Mouse (Mus musculus) CH12.LX (cell line): ENCODE results near the gene Nup153. TPM values are rescaled to one million over a fixed set of nuclear protein-coding genes. Genes with fewer than 3 reads are reported as not detected.

Source experiments
- DNase-seq: peaks from one replicate; pipeline ENCODE4 v3.0.0-alpha.2; 2013; ENCODE audit errors: extremely low read depth
- H3K27ac ChIP-seq: 2 replicates; pipeline ENCODE4 v1.5.1; 2012; ENCODE audit warnings: low read depth, mild to moderate bottlenecking, control low read depth, moderate library complexity; ENCODE audit not compliant: insufficient read depth
- H3K27me3 ChIP-seq: replicated peaks from 2 replicates; pipeline ENCODE3; 2012; ENCODE audit warnings: inconsistent platforms
- H3K36me3 ChIP-seq, 2 experiments: replicated peaks in 1 of 2; 2 replicates each; pipeline versions ENCODE3 to v1.6.1; 2012; ENCODE audit warnings: inconsistent platforms in 1 of 2, low read length in 1 of 2, mild to moderate bottlenecking in 1 of 2, mixed read lengths in 1 of 2, moderate library complexity in 1 of 2; ENCODE audit not compliant: control insufficient read depth in 1 of 2, insufficient read depth in 1 of 2
- H3K4me1 ChIP-seq, 2 experiments: 2 replicates each; pipeline ENCODE4 v1.6.1; 2012; ENCODE audit warnings: inconsistent platforms in 1 of 2, moderate library complexity in 1 of 2; ENCODE audit not compliant: insufficient read depth in 2 of 2, control insufficient read depth in 1 of 2
- H3K4me2 ChIP-seq: 2 replicates; pipeline ENCODE4 v1.6.1; 2012; ENCODE audit warnings: low read depth, mild to moderate bottlenecking, control low read depth; ENCODE audit not compliant: poor library complexity, insufficient read depth, severe bottlenecking
- H3K4me3 ChIP-seq, 3 experiments: fragments of 150-350 bp in 1 of 3; sonication (generic) in 1 of 3; replicated peaks in 1 of 3; 2 replicates each; pipeline versions ENCODE3 to v1.5.1; 2011 to 2012; ENCODE audit warnings: low read depth in 2 of 3, low read length in 2 of 3, mild to moderate bottlenecking in 2 of 3, moderate library complexity in 2 of 3, control low read depth in 1 of 3, improper control_type of control experiment in 1 of 3, inconsistent platforms in 1 of 3, mixed read lengths in 1 of 3; ENCODE audit not compliant: poor library complexity in 1 of 3
- H3K79me2 ChIP-seq: replicated peaks from 2 replicates; pipeline ENCODE4 v1.6.1; 2012; ENCODE audit warnings: mild to moderate bottlenecking, moderate library complexity; ENCODE audit not compliant: control insufficient read depth, poor library complexity, insufficient read depth, severe bottlenecking; ENCODE audit errors: extremely low read depth
- H3K9ac ChIP-seq: 2 replicates; pipeline ENCODE4 v1.6.1; 2012; ENCODE audit warnings: low read depth, mild to moderate bottlenecking, control low read depth, moderate library complexity; ENCODE audit not compliant: insufficient read depth
- H3K9me3 ChIP-seq: replicated peaks from 2 replicates; pipeline ENCODE3; 2012; ENCODE audit warnings: low read length, inconsistent platforms, mixed read lengths
- CTCF ChIP-seq, 2 experiments: IDR thresholded peaks in 1 of 2; conservative IDR thresholded peaks in 1 of 2; 2 replicates each; pipeline ENCODE4 v1.5.1; 2011 to 2012; ENCODE audit warnings: low read depth in 2 of 2, low read length in 2 of 2, improper control_type of control experiment in 1 of 2, inconsistent platforms in 1 of 2, mild to moderate bottlenecking in 1 of 2, moderate library complexity in 1 of 2
- ELF1 ChIP-seq: IDR thresholded peaks from 2 replicates; pipeline ENCODE4 v1.6.1; 2014; ENCODE audit warnings: low read depth, mild to moderate bottlenecking, inconsistent platforms, low read length, improper control_type of control experiment
- EP300 ChIP-seq: IDR thresholded peaks from 2 replicates; pipeline ENCODE4 v1.6.1; 2011; ENCODE audit warnings: low read length, improper control_type of control experiment
- HCFC1 ChIP-seq: IDR thresholded peaks from 2 replicates; pipeline ENCODE4 v1.6.1; 2012; ENCODE audit warnings: low read depth, mild to moderate bottlenecking, inconsistent platforms, low read length, improper control_type of control experiment
- JUN ChIP-seq: IDR thresholded peaks from 2 replicates; pipeline ENCODE4 v1.6.1; 2011; ENCODE audit warnings: low read depth, mild to moderate bottlenecking, low read length, improper control_type of control experiment, moderate library complexity; ENCODE audit not compliant: insufficient read depth
- MAX ChIP-seq: IDR thresholded peaks from 2 replicates; pipeline ENCODE4 v1.6.1; 2011; ENCODE audit warnings: low read length, improper control_type of control experiment
- MAZ ChIP-seq: IDR thresholded peaks from 2 replicates; pipeline ENCODE4 v1.6.1; 2012; ENCODE audit warnings: low read depth, mild to moderate bottlenecking, inconsistent platforms, low read length, improper control_type of control experiment, moderate library complexity
- MEF2A ChIP-seq: IDR thresholded peaks from 2 replicates; pipeline ENCODE4 v1.6.1; 2014; ENCODE audit warnings: low read depth, mild to moderate bottlenecking, inconsistent platforms, low read length, improper control_type of control experiment, borderline replicate concordance
- MYC ChIP-seq: IDR thresholded peaks from 2 replicates; pipeline ENCODE4 v1.6.1; 2011; ENCODE audit warnings: low read depth, mild to moderate bottlenecking, improper control_type of control experiment, low read length
- NELFE ChIP-seq: IDR thresholded peaks from 2 replicates; pipeline ENCODE4 v1.6.1; 2011; ENCODE audit warnings: low read depth, low read length, improper control_type of control experiment
- PAX5 ChIP-seq: IDR thresholded peaks from 2 replicates; pipeline ENCODE4 v1.6.1; 2012; ENCODE audit warnings: low read length, inconsistent platforms, mixed read lengths
- POLR2AphosphoS2 ChIP-seq: IDR thresholded peaks from 2 replicates; pipeline ENCODE4 v1.6.1; 2011; ENCODE audit warnings: low read depth, low read length, improper control_type of control experiment
- RAD21 ChIP-seq: IDR thresholded peaks from 2 replicates; pipeline ENCODE4 v1.6.1; 2011; ENCODE audit warnings: low read depth, mild to moderate bottlenecking, low read length, improper control_type of control experiment, moderate library complexity
- RCOR1 ChIP-seq: conservative IDR thresholded peaks from 2 replicates; pipeline ENCODE4 v1.6.1; 2012; ENCODE audit warnings: low read depth, mild to moderate bottlenecking, inconsistent platforms, low read length, improper control_type of control experiment
- TCF12 ChIP-seq: IDR thresholded peaks from 2 replicates; pipeline ENCODE4 v1.6.1; 2014; ENCODE audit warnings: low read depth, mild to moderate bottlenecking, inconsistent platforms, low read length, improper control_type of control experiment
- UBTF ChIP-seq: IDR thresholded peaks from 2 replicates; pipeline ENCODE4 v1.6.1; 2012; ENCODE audit warnings: low read depth, mild to moderate bottlenecking, inconsistent platforms, low read length, improper control_type of control experiment, moderate library complexity
- USF1 ChIP-seq: IDR thresholded peaks from 2 replicates; pipeline ENCODE4 v1.6.1; 2014; ENCODE audit warnings: low read depth, mild to moderate bottlenecking, inconsistent platforms, low read length, improper control_type of control experiment
- USF2 ChIP-seq: conservative IDR thresholded peaks from 2 replicates; pipeline ENCODE4 v1.6.1; 2011; ENCODE audit warnings: low read depth, low read length, improper control_type of control experiment
- ZC3H11A ChIP-seq: IDR thresholded peaks from 2 replicates; pipeline ENCODE4 v1.6.1; 2012; ENCODE audit warnings: low read depth, mild to moderate bottlenecking, inconsistent platforms, low read length, improper control_type of control experiment
- ZMIZ1 ChIP-seq: IDR thresholded peaks from 2 replicates; pipeline ENCODE4 v1.6.1; 2012; ENCODE audit warnings: low read depth, mild to moderate bottlenecking, inconsistent platforms, low read length, improper control_type of control experiment
- ZNF384 ChIP-seq: IDR thresholded peaks from 2 replicates; pipeline ENCODE4 v1.6.1; 2012; ENCODE audit warnings: low read depth, low read length, improper control_type of control experiment, inconsistent platforms
- dilution Hi-C: fragments of 300-500 bp; cut with MboI; formaldehyde crosslinking; loops from 2 replicates; pipeline ENCODE4 v1.14.3; 2020; ENCODE audit warnings: low sequenced_read_pairs; ENCODE audit not compliant: extremely low pct_unique_long_range_greater_than_20kb, extremely low pct_ligation_motif_present
- in situ Hi-C: fragments of 300-500 bp; cut with MboI; formaldehyde crosslinking; loops from 3 replicates; pipeline ENCODE4 v1.14.3; 2019; ENCODE audit warnings: low sequenced_read_pairs, low pct_ligation_motif_present, low pct_unique_long_range_greater_than_20kb, mixed read lengths
- polyA plus RNA-seq: library from polyadenylated mRNA; unstranded; fragments of >175 nt; gene quantifications from 2 replicates; pipeline ENCODE4 v1.2.1, GENCODE M21; 2012; ENCODE audit warnings: low read depth; ENCODE audit not compliant: insufficient read length
- total RNA-seq, 2 experiments: library from RNA; depleted of rRNA; stranded (reverse); fragments of 300-350 nt in 1 of 2; fragments of >200 nt in 1 of 2; gene quantifications; 2 replicates each; pipeline ENCODE4 v1.2.3; 2012 to 2014

Gene Nup153
- total and polyA plus RNA-seq, 3 experiments, result 60.6 to 118 (median 91.5) TPM

GRCm38 (mm10) chr13:46653671-46654070 is 74.1 kb downstream of the Nup153 start:
- no peaks in the 10 kb centered on the region for H3K4me1 ChIP-seq
- no peak for DNase-seq
- dilution Hi-C loops (no loop called here), in situ Hi-C loops (loop anchor here (25.0 kb wide), 1 partner anchor 1116 kb away; no protein-coding TSS in a partner anchor)
- no peak overlapping the region for H3K27ac ChIP-seq
- no peaks in the 10 kb centered on the region for H3K36me3 ChIP-seq
- H3K27me3 ChIP-seq, result no peaks in the 10 kb centered on the region
- peaks cover 7% of the 10 kb centered on the region for H3K9me3 ChIP-seq
- H3K79me2 ChIP-seq, result no peaks in the 10 kb centered on the region
- H3K4me2 ChIP-seq, result no peak overlapping the region
- H3K9ac ChIP-seq, result no peak overlapping the region
- no peak overlapping the region for H3K4me3 ChIP-seq
- TF ChIP-seq MEF2A (no peak), NELFE (no peak), EP300 (no peak)

DNA sequence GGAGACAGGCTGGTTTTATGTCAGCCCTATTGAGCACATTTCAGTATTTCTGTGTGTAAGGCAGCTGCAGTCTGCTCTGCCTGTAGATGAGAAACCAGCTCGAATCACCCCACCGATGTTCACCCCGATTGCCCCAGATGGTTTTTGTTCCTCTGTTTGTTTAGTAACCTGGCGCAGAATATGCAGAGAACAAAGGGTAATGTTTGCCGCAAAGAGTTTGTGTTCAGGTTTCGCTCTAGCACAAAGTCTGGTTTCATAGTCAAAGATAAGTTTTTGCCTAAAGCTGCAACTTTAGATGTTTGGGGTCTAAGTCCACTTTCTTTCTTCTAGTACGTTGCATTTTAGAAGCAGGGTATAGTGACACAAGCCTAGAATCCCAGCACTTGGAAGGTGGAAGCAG is 75.1 kb downstream of the Nup153 start:
- H3K4me2 ChIP-seq, result no peak overlapping the region
- no peaks in the 10 kb centered on the region for H3K79me2 ChIP-seq
- no peak for TF ChIP-seq ZMIZ1
- TF ChIP-seq POLR2AphosphoS2, result no peak
- TF ChIP-seq RAD21, result no peak
- no peak for TF ChIP-seq ELF1
- no peak for TF ChIP-seq CTCF (conservative IDR thresholded peaks at IDR 0.05 in 1 of 2, IDR thresholded peaks at IDR 0.05 in 1 of 2; ENCODE audit: low read depth in 2 of 2, low read length in 2 of 2)
- TF ChIP-seq MYC, result no peak
- TF ChIP-seq HCFC1, result no peak
- no peak for TF ChIP-seq JUN
- TF ChIP-seq MAX, result no peak
- TF ChIP-seq USF2, result no peak
- TF ChIP-seq UBTF, result no peak
- no peaks in the 10 kb centered on the region for H3K27me3 ChIP-seq
- dilution Hi-C loops, result no loop called here
- in situ Hi-C loops, result loop anchor here (25.0 kb wide), 1 partner anchor 1115 kb away; no protein-coding TSS in a partner anchor
- H3K4me1 ChIP-seq, result no peaks in the 10 kb centered on the region
- peaks cover 7% of the 10 kb centered on the region for H3K9me3 ChIP-seq
- no peak for DNase-seq
- H3K27ac ChIP-seq, result no peak overlapping the region
- H3K9ac ChIP-seq, result no peak overlapping the region
- H3K4me3 ChIP-seq, result no peak overlapping the region
- no peaks in the 10 kb centered on the region for H3K36me3 ChIP-seq

- no peaks in the 10 kb centered on the region for H3K27me3 ChIP-seq
- dilution Hi-C loops (no loop called here), in situ Hi-C loops (loop anchor here (25.0 kb wide), 1 partner anchor 1115 kb away; no protein-coding TSS in a partner anchor)
- no peak overlapping the region for H3K4me3 ChIP-seq
- TF ChIP-seq UBTF (no peak), PAX5 (no peak), MAZ (no peak), RCOR1 (no peak), TCF12 (no peak), ZMIZ1 (no peak), HCFC1 (no peak), USF2 (no peak), USF1 (no peak), ZNF384 (no peak), MYC (no peak), ZC3H11A (no peak)
- no peak overlapping the region for H3K4me2 ChIP-seq
- H3K4me1 ChIP-seq, result no peaks in the 10 kb centered on the region
- peaks cover 7% of the 10 kb centered on the region for H3K9me3 ChIP-seq
- H3K36me3 ChIP-seq, result no peaks in the 10 kb centered on the region
- no peaks in the 10 kb centered on the region for H3K79me2 ChIP-seq
- no peak overlapping the region for H3K27ac ChIP-seq
- no peak for DNase-seq
- no peak overlapping the region for H3K9ac ChIP-seq
These were observed 75.9 kb downstream of the Nup153 start for GRCm38 (mm10) chr13:46651853-46652252.
